Mouse (Mus musculus): Measurements from ENCODE around the gene Grifin. TPM values are rescaled to one million over a fixed set of nuclear protein-coding genes. Genes with fewer than 3 reads are reported as not detected.

Grifin gene
- polyA plus RNA-seq, 1 experiment from 2014 or later = 0.27 TPM

DNA sequence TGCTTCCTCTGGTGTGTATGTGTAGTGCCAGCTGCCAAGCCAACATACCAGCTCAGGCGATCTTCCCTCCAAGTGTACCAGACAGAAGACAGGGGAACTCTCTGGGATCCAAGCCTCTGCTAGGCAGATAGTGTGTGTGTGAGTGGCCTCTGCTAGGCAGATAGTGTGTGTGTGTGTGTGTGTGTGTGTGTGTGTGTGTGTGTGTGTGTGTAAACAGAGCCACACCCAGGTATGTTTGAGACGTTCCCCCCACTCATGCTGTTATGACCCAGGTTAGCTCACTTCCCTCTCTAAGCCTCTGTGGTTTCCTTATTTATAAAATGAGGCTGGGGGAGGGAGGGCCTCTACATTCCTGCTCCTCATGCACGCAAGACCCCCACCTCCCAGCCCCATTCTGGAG lies 31.6 kb upstream of the Grifin start:
- Histone ChIP-seq H3K27ac (ENCODE audit: low read length) (no peak overlapping the region), H3K27me3 (ENCODE audit: insufficient read depth, low read length) (no peaks in the 10 kb centered on the region), H3K9ac (replicated peaks; ENCODE audit: low read length) (no peak overlapping the region), H3K4me2 (replicated peaks; ENCODE audit: low read depth, low read length) (no peak overlapping the region), H3K4me1 (ENCODE audit: insufficient read depth, low read length) (peaks cover 24% of the 10 kb centered on the region), H3K36me3 (ENCODE audit: insufficient read depth, low read length) (no peaks in the 10 kb centered on the region), H3K9me3 (ENCODE audit: low read length) (no peaks in the 10 kb centered on the region), H3K4me3 (ENCODE audit: low read length) (no peak overlapping the region)
- WGBS = 51% methylated on average over 3 of the region's 3 CpGs
- no peak for ATAC-seq (ENCODE audit: low FRiP score, low TSS enrichment)

- H3K4me3 ChIP-seq (ENCODE audit: low read length) = no peak overlapping the region
- H3K27me3 ChIP-seq (ENCODE audit: insufficient read depth, low read length) = no peaks in the 10 kb centered on the region
- H3K9me3 ChIP-seq (ENCODE audit: low read length) = no peaks in the 10 kb centered on the region
- no peak overlapping the region for H3K9ac ChIP-seq (replicated peaks; ENCODE audit: low read length)
- no peak overlapping the region for H3K27ac ChIP-seq (ENCODE audit: low read length)
- ATAC-seq (ENCODE audit: low FRiP score, low TSS enrichment) = no peak
- 70% methylated on average over 5 of the region's 5 CpGs for WGBS
- H3K4me1 ChIP-seq (ENCODE audit: insufficient read depth, low read length) = peaks cover 10% of the 10 kb centered on the region
- H3K36me3 ChIP-seq (ENCODE audit: insufficient read depth, low read length) = no peaks in the 10 kb centered on the region
- H3K4me2 ChIP-seq (replicated peaks; ENCODE audit: low read depth, low read length) = no peak overlapping the region
Observed at GRCm38 (mm10) chr5:140594846-140595245, 30.0 kb upstream of the Grifin start.

GRCm38 (mm10) chr5:140589082-140589774 lies 24.4 kb upstream of the Grifin start:
- WGBS = 86% methylated on average over 16 of the region's 16 CpGs
- Histone ChIP-seq H3K36me3 (ENCODE audit: insufficient read depth, low read length) (no peaks in the 10 kb centered on the region), H3K27ac (ENCODE audit: low read length) (no peak overlapping the region), H3K9ac (replicated peaks; ENCODE audit: low read length) (no peak overlapping the region), H3K9me3 (ENCODE audit: low read length) (no peaks in the 10 kb centered on the region), H3K27me3 (ENCODE audit: insufficient read depth, low read length) (no peaks in the 10 kb centered on the region), H3K4me2 (replicated peaks; ENCODE audit: low read depth, low read length) (no peak overlapping the region), H3K4me3 (ENCODE audit: low read length) (no peak overlapping the region), H3K4me1 (ENCODE audit: insufficient read depth, low read length) (peaks cover 2% of the 10 kb centered on the region; the same call in 1 of the 2 replicates)
- no peak for ATAC-seq (ENCODE audit: low FRiP score, low TSS enrichment)

GRCm38 (mm10) chr5:140583732-140584368 lies 19.0 kb upstream of the Grifin start:
- no peaks in the 10 kb centered on the region for H3K9me3 ChIP-seq (ENCODE audit: low read length)
- H3K4me3 ChIP-seq (ENCODE audit: low read length) = no peak overlapping the region
- no peak overlapping the region for H3K4me2 ChIP-seq (replicated peaks; ENCODE audit: low read depth, low read length)
- 40% methylated on average over 6 of the region's 6 CpGs for whole genome bisulfite sequencing
- H3K36me3 ChIP-seq (ENCODE audit: insufficient read depth, low read length) = no peaks in the 10 kb centered on the region
- ATAC-seq (ENCODE audit: low FRiP score, low TSS enrichment) = no peak
- H3K9ac ChIP-seq (replicated peaks; ENCODE audit: low read length) = 0 out of 2 replicates have a peak overlapping the region, but pooled peaks have one; percentile 9
- no peak overlapping the region for H3K27ac ChIP-seq (ENCODE audit: low read length)
- no peaks in the 10 kb centered on the region for H3K27me3 ChIP-seq (ENCODE audit: insufficient read depth, low read length)
- H3K4me1 ChIP-seq (ENCODE audit: insufficient read depth, low read length) = peaks cover 41% of the 10 kb centered on the region

DNA sequence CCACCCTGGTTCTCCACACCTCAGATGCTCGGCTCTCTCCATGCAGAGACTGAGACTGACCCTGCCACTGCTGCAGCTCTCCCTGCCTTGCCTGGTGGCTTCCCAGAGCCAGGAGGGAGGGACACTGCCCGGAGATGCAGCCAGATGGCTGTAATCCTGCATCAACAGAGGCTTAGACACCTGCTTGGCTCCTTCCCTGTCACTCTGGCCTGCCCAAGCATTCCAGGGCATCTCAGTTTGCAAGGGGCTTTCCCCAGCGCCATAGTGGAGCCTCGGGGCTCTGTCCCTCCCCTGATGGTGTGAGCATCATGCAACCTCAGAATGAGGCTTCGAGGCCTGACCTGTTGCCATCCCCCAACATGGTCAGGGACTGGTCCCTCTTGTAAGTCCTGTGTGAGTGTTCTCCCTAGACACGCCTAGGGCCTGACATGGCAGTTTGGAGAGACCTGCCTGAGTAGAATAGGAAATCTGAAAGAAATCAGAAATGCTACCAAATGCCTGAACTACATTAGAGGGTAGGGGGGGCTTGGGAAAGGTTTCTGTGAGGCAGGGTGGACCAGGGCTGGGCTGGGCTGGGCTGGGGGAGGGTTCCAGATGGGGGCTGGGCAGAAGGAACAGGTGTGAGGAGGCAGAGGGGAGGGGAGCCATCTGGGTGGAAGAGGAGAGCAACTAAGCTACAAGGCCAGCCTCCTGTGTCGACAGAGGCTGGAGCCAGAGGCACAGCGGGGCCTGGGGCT lies 18.3 kb upstream of the Grifin start:
- H3K4me1 ChIP-seq (ENCODE audit: insufficient read depth, low read length) = peaks cover 41% of the 10 kb centered on the region
- no peaks in the 10 kb centered on the region for H3K9me3 ChIP-seq (ENCODE audit: low read length)
- no peak overlapping the region for H3K4me3 ChIP-seq (ENCODE audit: low read length)
- H3K36me3 ChIP-seq (ENCODE audit: insufficient read depth, low read length) = no peaks in the 10 kb centered on the region
- 0 out of 2 replicates have a peak overlapping the region, but pooled peaks have one; percentile 9 for H3K9ac ChIP-seq (replicated peaks; ENCODE audit: low read length)
- ATAC-seq (ENCODE audit: low FRiP score, low TSS enrichment) = no peak; the same call in 1 of the 2 replicates
- no peak overlapping the region for H3K27ac ChIP-seq (ENCODE audit: low read length)
- H3K4me2 ChIP-seq (replicated peaks; ENCODE audit: low read depth, low read length) = no peak overlapping the region
- WGBS = 38% methylated on average over 8 of the region's 8 CpGs
- no peaks in the 10 kb centered on the region for H3K27me3 ChIP-seq (ENCODE audit: insufficient read depth, low read length)

- WGBS = 3% methylated on average over 5 of the region's 5 CpGs
Observed at GRCm38 (mm10) chr5:140581569-140581968, 16.7 kb upstream of the Grifin start.

GRCm38 (mm10) chr5:140579771-140580170 lies 14.9 kb upstream of the Grifin start:
- no peaks in the 10 kb centered on the region for H3K9me3 ChIP-seq (ENCODE audit: low read length)
- 0 out of 2 replicates have a peak overlapping the region, but pooled peaks have one; percentile 11 for H3K9ac ChIP-seq (replicated peaks; ENCODE audit: low read length)
- 15% methylated on average over 6 of the region's 6 CpGs for whole genome bisulfite sequencing
- H3K4me2 ChIP-seq (replicated peaks; ENCODE audit: low read depth, low read length) = no peak overlapping the region
- peak; percentile 62 for ATAC-seq (ENCODE audit: low FRiP score, low TSS enrichment)
- no peaks in the 10 kb centered on the region for H3K36me3 ChIP-seq (ENCODE audit: insufficient read depth, low read length)
- H3K27me3 ChIP-seq (ENCODE audit: insufficient read depth, low read length) = no peaks in the 10 kb centered on the region
- H3K4me1 ChIP-seq (ENCODE audit: insufficient read depth, low read length) = peaks cover 46% of the 10 kb centered on the region
- peak overlapping the region; percentile 32; the same call in 1 of the 2 replicates for H3K27ac ChIP-seq (ENCODE audit: low read length)
- no peak overlapping the region for H3K4me3 ChIP-seq (ENCODE audit: low read length)

More at GRCm38 (mm10) chr5:140581569-140581968, 16.7 kb upstream of the Grifin start:
- H3K36me3 ChIP-seq (ENCODE audit: insufficient read depth, low read length) = no peaks in the 10 kb centered on the region
- no peaks in the 10 kb centered on the region for H3K27me3 ChIP-seq (ENCODE audit: insufficient read depth, low read length)
- peak; percentile 66 for ATAC-seq (ENCODE audit: low FRiP score, low TSS enrichment)
- peaks cover 41% of the 10 kb centered on the region for H3K4me1 ChIP-seq (ENCODE audit: insufficient read depth, low read length)
- H3K4me3 ChIP-seq (ENCODE audit: low read length) = no peak overlapping the region
- H3K4me2 ChIP-seq (replicated peaks; ENCODE audit: low read depth, low read length) = 0 out of 2 replicates have a peak overlapping the region, but pooled peaks have one; percentile 1
- no peaks in the 10 kb centered on the region for H3K9me3 ChIP-seq (ENCODE audit: low read length)
- H3K27ac ChIP-seq (ENCODE audit: low read length) = peak overlapping the region; percentile 28; the same call in 1 of the 2 replicates
- no peak overlapping the region for H3K9ac ChIP-seq (replicated peaks; ENCODE audit: low read length)

DNA sequence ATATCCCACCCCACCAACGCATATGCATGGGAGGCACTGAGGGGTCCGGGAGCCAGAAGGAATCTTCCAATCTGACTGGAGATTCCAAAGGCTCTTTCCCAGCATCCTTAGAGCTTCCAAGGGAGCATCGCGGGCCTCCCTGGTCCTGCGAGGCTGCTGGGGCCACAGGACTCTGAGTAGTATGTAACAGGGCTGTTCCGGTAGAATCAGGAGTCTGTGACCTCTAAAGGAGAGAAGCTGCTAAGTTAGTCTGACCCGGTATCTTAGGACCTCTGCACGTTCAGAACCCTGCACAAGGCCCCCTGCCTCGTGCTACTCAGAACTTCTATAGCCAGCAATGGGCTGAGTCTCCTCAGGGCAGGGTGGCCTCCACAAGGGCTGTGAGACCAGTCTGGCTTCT lies 14.3 kb upstream of the Grifin start:
- H3K9me3 ChIP-seq (ENCODE audit: low read length) = no peaks in the 10 kb centered on the region
- no peak overlapping the region for H3K4me3 ChIP-seq (ENCODE audit: low read length)
- no peaks in the 10 kb centered on the region for H3K27me3 ChIP-seq (ENCODE audit: insufficient read depth, low read length)
- no peaks in the 10 kb centered on the region for H3K36me3 ChIP-seq (ENCODE audit: insufficient read depth, low read length)
- peak overlapping the region; percentile 32; the same call in 1 of the 2 replicates for H3K27ac ChIP-seq (ENCODE audit: low read length)
- H3K4me1 ChIP-seq (ENCODE audit: insufficient read depth, low read length) = peaks cover 44% of the 10 kb centered on the region
- no peak; the same call in 1 of the 2 replicates for ATAC-seq (ENCODE audit: low FRiP score, low TSS enrichment)
- 0 out of 2 replicates have a peak overlapping the region, but pooled peaks have one; percentile 11 for H3K9ac ChIP-seq (replicated peaks; ENCODE audit: low read length)
- 44% methylated on average over 9 of the region's 9 CpGs for WGBS
- no peak overlapping the region for H3K4me2 ChIP-seq (replicated peaks; ENCODE audit: low read depth, low read length)

- no peaks in the 10 kb centered on the region for H3K9me3 ChIP-seq (ENCODE audit: low read length)
- H3K27me3 ChIP-seq (ENCODE audit: insufficient read depth, low read length) = no peaks in the 10 kb centered on the region
- H3K4me1 ChIP-seq (ENCODE audit: insufficient read depth, low read length) = peaks cover 18% of the 10 kb centered on the region
- no peak overlapping the region for H3K4me3 ChIP-seq (ENCODE audit: low read length)
- H3K4me2 ChIP-seq (replicated peaks; ENCODE audit: low read depth, low read length) = no peak overlapping the region
- no peak overlapping the region for H3K9ac ChIP-seq (replicated peaks; ENCODE audit: low read length)
- H3K36me3 ChIP-seq (ENCODE audit: insufficient read depth, low read length) = no peaks in the 10 kb centered on the region
- ATAC-seq (ENCODE audit: low FRiP score, low TSS enrichment) = no peak
- no peak overlapping the region for H3K27ac ChIP-seq (ENCODE audit: low read length)
- 53% methylated on average over 5 of the region's 5 CpGs for WGBS
Observed at GRCm38 (mm10) chr5:140575381-140575866, 10.6 kb upstream of the Grifin start.
